Mouse (Mus musculus): ENCODE data around the gene Crhbp.

Gene Crhbp

GRCm38 (mm10) chr13:95444824-95445223 lies at the start of gene Crhbp:
Crhbp (minus strand) TSS chr13:95444924.
- ChIA-PET CTCF (interaction anchor here in 2 of 4 experiments (0.6 to 1.3 kb wide), 3 partner anchors 14 to 1096 kb away, joined by 3 to 4 read pairs (median 4); no protein-coding TSS in a partner anchor), POLR2A (interaction anchor here in 3 of 4 experiments (0.6 to 2.0 kb wide), 4 partner anchors 9 to 228 kb away, joined by 3 to 8 read pairs (median 4); partner anchors contain the start of gene Aggf1 (in 1 of the 3))

GRCm38 (mm10) chr13:95493296-95493695 lies 48.6 kb upstream of the Crhbp start:
- POLR2A ChIA-PET: interaction anchor here in 1 of 4 experiments (0.8 to 1.3 kb wide), 2 partner anchors 29 to 31 kb away, joined by 3 read pairs; no protein-coding TSS in a partner anchor

GRCm38 (mm10) chr13:95491327-95491726 lies 46.6 kb upstream of the Crhbp start:
- CTCF ChIA-PET: no interaction called here
- POLR2A ChIA-PET: interaction anchor here in 1 of 4 experiments (0.6 kb wide), 1 partner anchor 24 kb away, joined by 3 read pairs; no protein-coding TSS in a partner anchor

More at GRCm38 (mm10) chr13:95493296-95493695, 48.6 kb upstream of the Crhbp start:
- CTCF ChIA-PET: interaction anchor here in 1 of 4 experiments (1.0 kb wide), 1 partner anchor 23 kb away, joined by 4 read pairs; no protein-coding TSS in a partner anchor

- ChIA-PET POLR2A (interaction anchor here in 2 of 4 experiments (0.7 to 1.1 kb wide), 3 partner anchors 11 to 126 kb away, joined by 3 to 5 read pairs (median 3); no protein-coding TSS in a partner anchor), CTCF (interaction anchor here in 2 of 4 experiments (0.7 to 1.0 kb wide), 3 partner anchors 14 to 1065 kb away, joined by 3 to 5 read pairs (median 3); no protein-coding TSS in a partner anchor)
Observed at GRCm38 (mm10) chr13:95484664-95485063, 39.9 kb upstream of the Crhbp start.

GRCm38 (mm10) chr13:95481428-95481827 lies 36.7 kb upstream of the Crhbp start:
- ChIA-PET POLR2A (interaction anchor here in 2 of 4 experiments (0.8 to 1.6 kb wide), 2 partner anchors 21 to 54 kb away, joined by 3 to 12 read pairs; no protein-coding TSS in a partner anchor), CTCF (interaction anchor here in 3 of 4 experiments (0.6 to 1.8 kb wide), 17 partner anchors 8 to 613 kb away, joined by 3 to 7 read pairs (median 3); partner anchors contain the start of gene Aggf1 (in 1 of the 3))

GRCm38 (mm10) chr13:95478671-95479413 lies 34.1 kb upstream of the Crhbp start, which contains the start of gene S100z:
S100z (minus strand) TSS chr13:95478721.
- CTCF ChIA-PET: interaction anchor here in 3 of 4 experiments (0.5 to 1.1 kb wide), 4 partner anchors 11 to 625 kb away, joined by 3 to 6 read pairs (median 3); no protein-coding TSS in a partner anchor
- POLR2A ChIA-PET: no interaction called here

- ChIA-PET POLR2A (interaction anchor here in 1 of 4 experiments (0.7 kb wide), 1 partner anchor 112 kb away, joined by 3 read pairs; no protein-coding TSS in a partner anchor), CTCF (no interaction called here)
Observed at GRCm38 (mm10) chr13:95477173-95477572, 32.4 kb upstream of the Crhbp start.

GRCm38 (mm10) chr13:95475124-95475523 lies 30.4 kb upstream of the Crhbp start:
- CTCF ChIA-PET: interaction anchor here in 1 of 4 experiments (0.6 kb wide), 1 partner anchor 50 kb away, joined by 7 read pairs; the partner anchor contains the start of gene F2rl1
- POLR2A ChIA-PET: interaction anchor here in 1 of 4 experiments (0.7 kb wide), 1 partner anchor 380 kb away, joined by 4 read pairs; no protein-coding TSS in a partner anchor

- ChIA-PET POLR2A (no interaction called here), CTCF (no interaction called here)
Observed at GRCm38 (mm10) chr13:95474294-95474693, 29.6 kb upstream of the Crhbp start.

GRCm38 (mm10) chr13:95470970-95471369 lies 26.2 kb upstream of the Crhbp start:
- ChIA-PET POLR2A (interaction anchor here in 1 of 4 experiments (0.6 kb wide), 1 partner anchor 547 kb away, joined by 3 read pairs; no protein-coding TSS in a partner anchor), CTCF (interaction anchor here (0.5 to 2.1 kb wide), 35 partner anchors 10 to 1252 kb away, joined by 3 to 13 read pairs (median 4); no protein-coding TSS in a partner anchor)

- ChIA-PET CTCF (interaction anchor here in 1 of 4 experiments (0.6 kb wide), 1 partner anchor 1104 kb away, joined by 3 read pairs; no protein-coding TSS in a partner anchor), POLR2A (no interaction called here)
Observed at GRCm38 (mm10) chr13:95451529-95451928, 6.8 kb upstream of the Crhbp start.

- ChIA-PET POLR2A (interaction anchor here in 1 of 4 experiments (1.2 kb wide), 1 partner anchor 20 kb away, joined by 4 read pairs; no protein-coding TSS in a partner anchor), CTCF (interaction anchor here in 2 of 4 experiments (0.6 to 1.4 kb wide), 2 partner anchors 31 to 1103 kb away, joined by 3 read pairs; no protein-coding TSS in a partner anchor)
Observed at GRCm38 (mm10) chr13:95450636-95451210, 6.0 kb upstream of the Crhbp start.

GRCm38 (mm10) chr13:95449730-95450129 lies 5.0 kb upstream of the Crhbp start:
- CTCF ChIA-PET: interaction anchor here in 2 of 4 experiments (0.5 to 1.4 kb wide), 3 partner anchors 12 to 58 kb away, joined by 3 read pairs; no protein-coding TSS in a partner anchor
- POLR2A ChIA-PET: interaction anchor here in 2 of 4 experiments (0.6 to 1.2 kb wide), 4 partner anchors 19 to 517 kb away, joined by 3 to 4 read pairs (median 3); partner anchors contain the start of gene Wdr41 (in 1 of the 2)

- CTCF ChIA-PET: interaction anchor here in 3 of 4 experiments (0.5 to 1.4 kb wide), 4 partner anchors 13 to 448 kb away, joined by 3 to 5 read pairs (median 4); no protein-coding TSS in a partner anchor
Observed at GRCm38 (mm10) chr13:95444291-95444690, 433 bp downstream of the Crhbp start.

GRCm38 (mm10) chr13:95443376-95444233 lies 1.1 kb downstream of the Crhbp start:
- ChIA-PET POLR2A (interaction anchor here in 2 of 4 experiments (0.6 to 2.0 kb wide), 7 partner anchors 9 to 220 kb away, joined by 3 to 8 read pairs (median 3); partner anchors contain the start of gene Aggf1 (in 1 of the 2)), CTCF (interaction anchor here in 3 of 4 experiments (0.5 to 1.4 kb wide), 5 partner anchors 12 to 449 kb away, joined by 3 to 6 read pairs (median 4); no protein-coding TSS in a partner anchor)

More at GRCm38 (mm10) chr13:95444291-95444690, 433 bp downstream of the Crhbp start:
- POLR2A ChIA-PET: interaction anchor here in 2 of 4 experiments (0.8 to 2.0 kb wide), 5 partner anchors 9 to 221 kb away, joined by 3 to 8 read pairs (median 3); partner anchors contain the start of gene Aggf1 (in 1 of the 2)

GRCm38 (mm10) chr13:95442901-95443300 lies 1.8 kb downstream of the Crhbp start:
- POLR2A ChIA-PET: interaction anchor here in 1 of 4 experiments (1.2 to 2.0 kb wide), 2 partner anchors 11 to 12 kb away, joined by 3 to 8 read pairs; no protein-coding TSS in a partner anchor

GRCm38 (mm10) chr13:95439569-95439968 lies 5.2 kb downstream of the Crhbp start:
- ChIA-PET CTCF (no interaction called here), POLR2A (no interaction called here)

More at GRCm38 (mm10) chr13:95442901-95443300, 1.8 kb downstream of the Crhbp start:
- CTCF ChIA-PET: interaction anchor here in 1 of 4 experiments (1.4 kb wide), 1 partner anchor 277 kb away, joined by 3 read pairs; no protein-coding TSS in a partner anchor

All from embryonic stem cell, embryonic (primary cell).